Mouse (Mus musculus): ENCODE results near the gene R3hdm4. TPM values are rescaled to one million over a fixed set of nuclear protein-coding genes. Genes with fewer than 3 reads are reported as not detected.
"Not testable (repeated sequence)": the region's sequence is repeated elsewhere in the genome, so short reads cannot be mapped to it uniquely, and the experiment has no call there.

The R3hdm4 gene
- total and polyA plus RNA-seq, 3 experiments = 10.5 to 59.4 (median 22.3) TPM

- H3K27ac ChIP-seq (ENCODE audit: insufficient read depth, low read depth); H3K4me2 ChIP-seq (ENCODE audit: insufficient read depth, low read depth, poor library complexity, severe bottlenecking); H3K9ac ChIP-seq (ENCODE audit: insufficient read depth, low read depth); H3K9me3 ChIP-seq (replicated peaks; ENCODE audit: low read length); H3K79me2 ChIP-seq (replicated peaks; ENCODE audit: control insufficient read depth, extremely low read depth, insufficient read depth, poor library complexity, severe bottlenecking); dilution Hi-C loops (cut with MboI; ENCODE audit: extremely low pct_ligation_motif_present, extremely low pct_unique_long_range_greater_than_20kb, low sequenced_read_pairs); H3K4me3 ChIP-seq (replicated peaks in 1 of 3; ENCODE audit: low read depth in 2 of 3, low read length in 2 of 3, poor library complexity in 1 of 3): not testable (repeated sequence)
- H3K4me1 ChIP-seq (ENCODE audit: control insufficient read depth in 1 of 2, insufficient read depth in 2 of 2) = peaks cover 2 to 35% of the 10 kb centered on the region in 2 experiments
- peaks cover 18 to 36% of the 10 kb centered on the region in 2 experiments for H3K36me3 ChIP-seq (replicated peaks in 1 of 2; ENCODE audit: control insufficient read depth in 1 of 2, insufficient read depth in 1 of 2, low read length in 1 of 2)
- TF ChIP-seq TBP (conservative IDR thresholded peaks at IDR 0.05; ENCODE audit: low read depth, low read length) (0 out of 2 replicates have a peak, but pooled peaks have one; percentile 64), ZC3H11A (IDR thresholded peaks at IDR 0.05; ENCODE audit: low read depth, low read length) (peak; percentile 38; the same call in 1 of the 2 replicates), CTCF (conservative IDR thresholded peaks at IDR 0.05 in 1 of 2, IDR thresholded peaks at IDR 0.05 in 1 of 2; ENCODE audit: low read depth in 2 of 2, low read length in 2 of 2) (peak in 1 of 2 experiments; percentile 85; a peak in 2 of 4 replicates), RAD21 (IDR thresholded peaks at IDR 0.05; ENCODE audit: low read depth, low read length) (peak; percentile 77), SMC3 (IDR thresholded peaks at IDR 0.05; ENCODE audit: low read depth, low read length) (peak; percentile 84)
- DNase-seq (ENCODE audit: extremely low read depth) = peak; percentile 72
- in situ Hi-C loops (cut with MboI; ENCODE audit: low pct_ligation_motif_present, low pct_unique_long_range_greater_than_20kb, low sequenced_read_pairs) = loop anchor here (5.0 kb wide), 1 partner anchor 35 kb away; the partner anchor contains the start of gene Arid3a
- peaks cover 16% of the 10 kb centered on the region for H3K27me3 ChIP-seq (replicated peaks)
Observed at GRCm38 (mm10) chr10:79892451-79893118, 28.4 kb downstream of the R3hdm4 start.

- DNase-seq (ENCODE audit: extremely low read depth) = no peak
- dilution Hi-C loops (cut with MboI; ENCODE audit: extremely low pct_ligation_motif_present, extremely low pct_unique_long_range_greater_than_20kb, low sequenced_read_pairs) = no loop called here
- no peak within 1 kb of the TSS for H3K4me3 ChIP-seq (replicated peaks in 1 of 3; ENCODE audit: low read depth in 2 of 3, low read length in 2 of 3, poor library complexity in 1 of 3)
Observed at GRCm38 (mm10) chr10:79890670-79891069, 30.3 kb downstream of the R3hdm4 start, which contains the start of gene Cfd. Gene Cfd (plus strand): TSS chr10:79890853.

DNA sequence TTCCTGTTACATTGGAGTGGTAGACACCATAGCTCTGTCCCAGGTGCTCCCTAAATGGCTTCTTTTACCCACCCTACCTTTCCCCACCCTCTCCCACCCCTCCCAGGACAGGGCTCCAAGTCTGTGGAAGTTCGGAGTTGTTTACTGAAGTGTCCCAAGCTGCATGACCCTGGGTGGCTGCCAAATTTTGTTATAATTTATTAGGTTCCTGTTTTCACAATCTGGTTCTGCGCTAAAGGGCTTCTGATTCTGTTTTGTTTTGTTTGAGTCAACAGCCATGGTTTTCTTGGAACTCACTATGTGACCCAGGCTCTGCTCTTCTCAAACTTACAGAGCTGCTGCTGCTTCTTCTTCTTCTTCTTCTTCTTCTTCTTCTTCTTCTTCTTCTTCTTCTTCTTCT, 31.6 kb downstream of the R3hdm4 start:
- peaks cover 16% of the 10 kb centered on the region for H3K27me3 ChIP-seq (replicated peaks)
- H3K4me1 ChIP-seq (ENCODE audit: control insufficient read depth in 1 of 2, insufficient read depth in 2 of 2) = peaks cover 0 to 16% of the 10 kb centered on the region in 2 experiments; a peak in 3 of 4 replicates
- no peak overlapping the region for H3K4me2 ChIP-seq (ENCODE audit: insufficient read depth, low read depth, poor library complexity, severe bottlenecking)
- no peak overlapping the region for H3K27ac ChIP-seq (ENCODE audit: insufficient read depth, low read depth)
- dilution Hi-C loops (cut with MboI; ENCODE audit: extremely low pct_ligation_motif_present, extremely low pct_unique_long_range_greater_than_20kb, low sequenced_read_pairs) (no loop called here), in situ Hi-C loops (cut with MboI; ENCODE audit: low pct_ligation_motif_present, low pct_unique_long_range_greater_than_20kb, low sequenced_read_pairs) (no loop called here)
- no peak for TF ChIP-seq SIN3A (IDR thresholded peaks at IDR 0.05; ENCODE audit: low read length)
- no peak for TF ChIP-seq MYC (IDR thresholded peaks at IDR 0.05; ENCODE audit: low read depth, low read length)
- no peak for TF ChIP-seq NELFE (IDR thresholded peaks at IDR 0.05; ENCODE audit: low read depth, low read length)
- TF ChIP-seq GABPA (IDR thresholded peaks at IDR 0.05; ENCODE audit: insufficient replicate concordance, low read depth, low read length) = no peak
- no peak for TF ChIP-seq MEF2A (IDR thresholded peaks at IDR 0.05; ENCODE audit: borderline replicate concordance, low read depth, low read length)
- no peak overlapping the region for H3K9ac ChIP-seq (ENCODE audit: insufficient read depth, low read depth)
- H3K4me3 ChIP-seq (replicated peaks in 1 of 3; ENCODE audit: low read depth in 2 of 3, low read length in 2 of 3, poor library complexity in 1 of 3) = no peak overlapping the region
- H3K79me2 ChIP-seq (replicated peaks; ENCODE audit: control insufficient read depth, extremely low read depth, insufficient read depth, poor library complexity, severe bottlenecking) = no peaks in the 10 kb centered on the region
- peaks cover 0 to 10% of the 10 kb centered on the region in 2 experiments for H3K36me3 ChIP-seq (replicated peaks in 1 of 2; ENCODE audit: control insufficient read depth in 1 of 2, insufficient read depth in 1 of 2, low read length in 1 of 2)
- DNase-seq (ENCODE audit: extremely low read depth) = no peak
- no peaks in the 10 kb centered on the region for H3K9me3 ChIP-seq (replicated peaks; ENCODE audit: low read length)

More at GRCm38 (mm10) chr10:79890670-79891069, 30.3 kb downstream of the R3hdm4 start, which contains the start of gene Cfd:
- TF ChIP-seq HCFC1 (IDR thresholded peaks at IDR 0.05; ENCODE audit: low read depth, low read length) (no peak), USF1 (IDR thresholded peaks at IDR 0.05; ENCODE audit: low read depth, low read length) (no peak), MAZ (IDR thresholded peaks at IDR 0.05; ENCODE audit: low read depth, low read length) (no peak), GABPA (IDR thresholded peaks at IDR 0.05; ENCODE audit: insufficient replicate concordance, low read depth, low read length) (no peak), TCF12 (IDR thresholded peaks at IDR 0.05; ENCODE audit: low read depth, low read length) (no peak), KAT2A (IDR thresholded peaks at IDR 0.05; ENCODE audit: insufficient replicate concordance, low read length) (no peak), E2F4 (IDR thresholded peaks at IDR 0.05; ENCODE audit: insufficient replicate concordance, low read depth, low read length) (no peak), MXI1 (IDR thresholded peaks at IDR 0.05; ENCODE audit: low read depth, low read length) (no peak), EP300 (IDR thresholded peaks at IDR 0.05; ENCODE audit: low read length) (no peak), ZMIZ1 (IDR thresholded peaks at IDR 0.05; ENCODE audit: low read depth, low read length) (no peak), JUND (conservative IDR thresholded peaks at IDR 0.05; ENCODE audit: low read depth, low read length) (no peak), JUN (IDR thresholded peaks at IDR 0.05; ENCODE audit: insufficient read depth, low read depth, low read length) (no peak), SMC3 (IDR thresholded peaks at IDR 0.05; ENCODE audit: low read depth, low read length) (no peak), POLR2AphosphoS2 (IDR thresholded peaks at IDR 0.05; ENCODE audit: low read depth, low read length) (no peak), MAFK (IDR thresholded peaks at IDR 0.05; ENCODE audit: insufficient replicate concordance, low read length) (no peak), ZC3H11A (IDR thresholded peaks at IDR 0.05; ENCODE audit: low read depth, low read length) (no peak), ZNF384 (IDR thresholded peaks at IDR 0.05; ENCODE audit: low read depth, low read length) (no peak)
- no peak within 1 kb of the TSS for H3K27ac ChIP-seq (ENCODE audit: insufficient read depth, low read depth)
- no peak within 1 kb of the TSS for H3K9ac ChIP-seq (ENCODE audit: insufficient read depth, low read depth)
- no peak within 1 kb of the TSS for H3K4me2 ChIP-seq (ENCODE audit: insufficient read depth, low read depth, poor library complexity, severe bottlenecking)
- no peaks in the 10 kb centered on the region for H3K9me3 ChIP-seq (replicated peaks; ENCODE audit: low read length)
- in situ Hi-C loops (cut with MboI; ENCODE audit: low pct_ligation_motif_present, low pct_unique_long_range_greater_than_20kb, low sequenced_read_pairs) = loop anchor here (5.0 kb wide), 1 partner anchor 37 kb away; the partner anchor contains the start of gene Arid3a
- no peaks in the 10 kb centered on the region for H3K79me2 ChIP-seq (replicated peaks; ENCODE audit: control insufficient read depth, extremely low read depth, insufficient read depth, poor library complexity, severe bottlenecking)
- peaks cover 7 to 19% of the 10 kb centered on the region in 2 experiments for H3K36me3 ChIP-seq (replicated peaks in 1 of 2; ENCODE audit: control insufficient read depth in 1 of 2, insufficient read depth in 1 of 2, low read length in 1 of 2)
- H3K4me1 ChIP-seq (ENCODE audit: control insufficient read depth in 1 of 2, insufficient read depth in 2 of 2) = peaks cover 0 to 24% of the 10 kb centered on the region in 2 experiments; a peak in 3 of 4 replicates
- H3K27me3 ChIP-seq (replicated peaks) = peaks cover 16% of the 10 kb centered on the region

Data from CH12.LX (cell line).